Mouse (Mus musculus): ENCODE data around the gene Uap1.
"Not testable (repeated sequence)": the region's sequence is repeated elsewhere in the genome, so short reads cannot be mapped to it uniquely, and the experiment has no call there.

Gene Uap1

DNA sequence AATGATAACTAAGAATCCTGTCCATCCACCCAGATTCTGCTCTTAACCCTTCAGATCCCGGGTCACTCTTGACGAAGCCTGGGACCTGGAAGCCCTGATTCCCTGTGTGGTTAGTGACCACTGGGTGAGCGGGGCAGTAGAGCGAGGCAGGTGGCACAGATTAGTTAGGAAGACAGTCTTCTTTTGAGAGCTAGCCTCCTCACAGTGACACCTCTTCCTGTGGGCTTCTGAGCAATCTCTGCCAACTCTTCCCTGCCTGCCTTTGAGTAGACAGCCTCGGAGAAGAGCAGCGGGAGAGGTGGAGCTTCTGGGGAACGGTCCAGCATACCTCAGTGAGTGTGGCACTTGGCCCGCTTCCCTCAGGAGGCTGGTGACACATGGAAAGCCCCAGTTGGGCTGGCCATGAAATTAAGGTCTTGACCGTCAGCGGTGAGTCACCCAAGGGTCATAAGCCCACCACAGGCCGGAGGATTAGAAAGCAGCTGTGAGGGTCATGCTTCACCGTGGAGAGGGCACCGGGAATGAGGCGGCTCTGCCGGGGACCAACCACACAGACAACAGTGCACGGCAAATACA, 63.0 kb downstream of the Uap1 start:
- peak; percentile 44 for DNase-seq (ENCODE audit: low spot score)

DNA sequence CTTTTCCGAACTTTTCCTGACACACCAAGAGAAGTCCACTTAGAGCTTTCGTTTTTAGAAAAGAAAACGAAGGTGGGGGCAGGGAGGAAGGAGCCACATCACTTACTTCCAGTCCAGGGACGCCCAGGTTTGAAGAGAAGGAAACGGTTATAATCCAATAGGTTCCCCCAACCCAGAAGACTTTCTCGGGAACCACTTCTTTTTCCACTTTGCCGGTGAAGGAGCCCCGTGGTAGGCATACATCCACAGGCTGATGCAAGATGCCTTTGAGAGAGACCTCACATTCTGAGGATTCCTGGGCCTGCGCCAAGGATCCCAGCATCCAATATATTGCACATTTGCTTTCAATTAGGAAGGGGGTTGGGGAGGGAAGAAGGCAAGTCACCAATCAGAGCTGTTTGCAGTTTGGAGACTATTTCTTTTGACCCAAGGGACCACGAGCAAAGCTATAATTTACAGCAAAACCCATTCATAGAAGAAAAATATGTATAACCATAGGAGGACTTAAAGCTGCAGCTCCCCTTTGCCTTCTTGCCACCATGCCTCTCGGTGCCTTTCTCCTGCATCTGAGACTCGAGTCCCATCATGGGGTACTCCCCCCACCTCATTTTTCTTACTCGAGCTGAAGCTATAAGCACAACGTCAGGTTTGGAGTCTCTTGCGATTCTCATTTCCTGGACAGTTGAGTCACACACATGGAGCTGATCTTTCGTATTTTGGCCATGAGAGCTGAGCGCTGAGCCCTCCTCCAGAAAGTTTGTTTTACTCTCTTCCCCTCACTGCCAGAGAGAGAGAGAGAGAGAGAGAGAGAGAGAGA, 64.0 kb downstream of the Uap1 start, which contains the start of gene Ddr2:
Gene Ddr2 (minus strand): TSS at position 247 of the 817 bp plus-strand sequence.
- peak; percentile 80 for DNase-seq (ENCODE audit: low spot score)

DNA sequence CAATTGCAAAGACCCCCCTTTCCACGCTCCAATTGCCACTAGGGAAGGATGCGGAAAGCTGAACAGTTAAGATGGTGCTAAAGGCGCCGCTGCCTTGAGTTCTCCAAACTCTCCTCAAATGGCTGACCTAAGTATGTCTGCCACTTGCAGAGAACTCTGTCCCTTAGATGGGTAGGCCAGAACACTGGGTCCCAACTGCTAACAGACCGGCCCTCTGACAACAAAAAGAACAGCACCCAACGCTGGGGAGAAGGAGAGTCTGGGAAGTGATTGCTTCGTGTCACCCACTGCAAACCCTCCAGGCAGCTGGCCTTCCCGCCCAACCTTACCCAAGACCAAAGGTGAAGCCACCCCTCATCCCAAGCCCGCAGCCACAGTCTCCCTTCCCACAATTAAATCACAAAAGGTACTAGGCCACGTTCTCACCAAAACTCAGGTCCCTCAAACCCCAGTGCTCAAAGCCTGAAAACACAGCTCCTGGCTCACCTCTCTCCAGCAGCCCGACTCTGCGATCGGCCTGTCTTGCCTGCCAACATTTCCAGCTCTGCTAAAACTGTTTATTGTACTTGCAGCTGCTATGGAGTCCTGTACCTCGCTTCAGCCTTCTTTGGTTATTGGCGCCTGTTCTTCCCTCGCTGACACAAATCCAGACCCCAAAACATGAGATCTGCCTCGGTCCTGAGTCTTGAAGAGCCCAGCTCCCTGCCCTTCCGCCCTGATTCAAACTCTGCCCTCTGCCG, 64.8 kb downstream of the Uap1 start:
- peak; percentile 41 for DNase-seq (ENCODE audit: low spot score)

DNA sequence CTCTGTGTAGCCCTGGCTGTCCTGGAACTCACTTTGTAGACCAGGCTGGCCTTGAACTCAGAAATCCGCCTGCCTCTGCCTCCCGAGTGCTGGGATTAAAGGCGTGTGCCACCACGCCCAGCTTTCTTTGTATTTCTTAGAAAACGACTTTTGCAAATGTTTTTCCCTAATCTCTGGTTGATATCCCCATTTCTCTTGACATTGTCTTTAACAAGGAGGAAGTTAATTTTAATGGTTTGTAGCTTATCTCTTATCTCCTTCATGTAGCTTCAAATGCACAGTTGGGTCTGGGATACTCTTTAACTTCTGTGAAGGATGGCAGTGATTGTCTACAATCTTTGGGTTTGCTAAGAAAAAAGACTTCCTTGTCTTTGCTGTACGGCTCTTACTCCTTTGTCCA, 71.9 kb downstream of the Uap1 start:
- DNase-seq (ENCODE audit: low spot score), result not testable (repeated sequence)
